Mouse (Mus musculus): ENCODE data around the gene Psat1.

- TF ChIP-seq CTCF (IDR thresholded peaks at IDR 0.05; ENCODE audit: insufficient read depth, low read length) = peak; percentile 65
- no peak for TF ChIP-seq POLR2A (IDR thresholded peaks at IDR 0.05; ENCODE audit: borderline replicate concordance, extremely low read depth, low read depth, low read length)
Measured at GRCm38 (mm10) chr19:15965082-15965481, 17.9 kb upstream of the Psat1 start.
